Mouse (Mus musculus) E14TG2a.4 (cell line): ENCODE data around the gene Thpo.

Experiments
- CTCF ChIP-seq: conservative IDR thresholded peaks from 2 replicates; pipeline ENCODE4 v1.5.1; 2014; ENCODE audit warnings: low read length
- NANOG ChIP-seq: IDR thresholded peaks from 2 replicates; pipeline ENCODE4 v1.6.1; 2014; ENCODE audit warnings: borderline replicate concordance, low read length, mixed read lengths

GRCm38 (mm10) chr16:20732925-20733730 lies 1.2 kb downstream of the Thpo start, which contains the start of gene Chrd:
- TF ChIP-seq CTCF (no peak), NANOG (no peak)
